Mouse (Mus musculus) G1E-ER4 (cell line): ENCODE data around the gene Cpa1. TPM values are rescaled to one million over a fixed set of nuclear protein-coding genes. Genes with fewer than 3 reads are reported as not detected.

Experiments
- GATA1 ChIP-seq: IDR thresholded peaks from one replicate; pipeline ENCODE4 v1.8.0; 2012; ENCODE audit warnings: low read length, inconsistent platforms
- polyA plus RNA-seq: library from polyadenylated mRNA; stranded (reverse); fragments of >175 nt; gene quantifications from 2 replicates; pipeline ENCODE4 v1.2.3, GENCODE M21; 2012

The Cpa1 gene
- polyA plus RNA-seq, 1 experiment = not detected

DNA sequence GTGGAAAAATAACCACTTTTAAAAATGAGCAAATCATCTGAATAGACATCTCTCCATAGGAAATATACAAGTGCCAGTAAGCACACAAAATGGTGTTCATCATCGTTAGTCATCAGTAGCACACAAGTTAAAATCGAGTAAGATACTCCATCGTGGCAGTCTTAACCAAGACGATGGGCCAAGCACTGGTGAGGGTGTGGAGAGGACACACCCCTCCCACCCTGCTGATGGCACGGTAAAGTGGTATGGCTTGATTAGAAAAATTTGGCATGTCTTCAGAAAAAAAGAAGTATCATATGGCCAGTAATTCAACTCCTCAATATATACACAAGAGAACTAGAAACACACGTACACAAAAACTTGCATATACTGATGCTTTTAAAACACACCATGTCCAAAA is 37.5 kb downstream of the Cpa1 start:
- no peak for TF ChIP-seq GATA1

DNA sequence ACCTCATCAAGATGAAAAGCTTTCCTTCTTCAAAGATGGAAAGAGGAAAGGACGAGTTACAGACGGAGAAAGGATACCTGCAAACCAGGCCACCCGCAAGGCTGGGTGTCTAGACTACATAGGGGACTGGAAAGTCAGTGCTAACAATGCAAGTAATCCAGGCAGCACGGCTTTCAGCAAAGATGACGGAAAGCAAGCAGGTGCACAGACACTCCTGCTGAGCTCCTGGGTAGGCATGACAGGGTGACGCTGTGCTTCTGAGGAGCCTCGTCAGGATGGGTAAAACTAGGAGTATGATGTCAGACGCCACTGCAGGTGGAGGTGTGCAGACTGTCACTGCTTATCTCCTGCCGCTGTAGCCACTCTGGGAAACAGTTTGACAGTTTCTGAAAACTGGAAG is 38.6 kb downstream of the Cpa1 start:
- TF ChIP-seq GATA1 = no peak

GRCm38 (mm10) chr6:30678482-30678881 is 39.5 kb downstream of the Cpa1 start:
- TF ChIP-seq GATA1 = no peak

- no peak for TF ChIP-seq GATA1
Measured at GRCm38 (mm10) chr6:30679567-30679966, 40.5 kb downstream of the Cpa1 start.

DNA sequence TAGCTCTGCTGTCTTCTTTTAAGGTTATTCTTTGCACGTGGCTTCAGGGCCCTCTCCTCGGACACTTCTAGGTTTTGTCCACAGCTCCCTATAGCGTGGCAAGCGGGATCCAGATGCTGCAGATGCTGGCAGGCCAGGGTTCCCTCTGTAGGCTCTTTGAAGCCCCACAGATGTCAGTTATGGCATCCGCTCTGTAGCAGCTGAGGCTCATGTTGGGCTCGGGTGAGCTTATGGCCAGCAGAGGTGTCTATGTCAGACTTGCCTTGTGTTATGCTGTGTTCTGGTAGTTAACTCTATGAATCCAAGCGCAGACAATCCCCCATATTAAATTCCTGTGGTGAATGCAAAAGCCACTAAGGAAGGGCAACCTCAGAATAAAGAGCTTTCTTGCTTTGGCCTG is 41.4 kb downstream of the Cpa1 start:
- TF ChIP-seq GATA1 = no peak

DNA sequence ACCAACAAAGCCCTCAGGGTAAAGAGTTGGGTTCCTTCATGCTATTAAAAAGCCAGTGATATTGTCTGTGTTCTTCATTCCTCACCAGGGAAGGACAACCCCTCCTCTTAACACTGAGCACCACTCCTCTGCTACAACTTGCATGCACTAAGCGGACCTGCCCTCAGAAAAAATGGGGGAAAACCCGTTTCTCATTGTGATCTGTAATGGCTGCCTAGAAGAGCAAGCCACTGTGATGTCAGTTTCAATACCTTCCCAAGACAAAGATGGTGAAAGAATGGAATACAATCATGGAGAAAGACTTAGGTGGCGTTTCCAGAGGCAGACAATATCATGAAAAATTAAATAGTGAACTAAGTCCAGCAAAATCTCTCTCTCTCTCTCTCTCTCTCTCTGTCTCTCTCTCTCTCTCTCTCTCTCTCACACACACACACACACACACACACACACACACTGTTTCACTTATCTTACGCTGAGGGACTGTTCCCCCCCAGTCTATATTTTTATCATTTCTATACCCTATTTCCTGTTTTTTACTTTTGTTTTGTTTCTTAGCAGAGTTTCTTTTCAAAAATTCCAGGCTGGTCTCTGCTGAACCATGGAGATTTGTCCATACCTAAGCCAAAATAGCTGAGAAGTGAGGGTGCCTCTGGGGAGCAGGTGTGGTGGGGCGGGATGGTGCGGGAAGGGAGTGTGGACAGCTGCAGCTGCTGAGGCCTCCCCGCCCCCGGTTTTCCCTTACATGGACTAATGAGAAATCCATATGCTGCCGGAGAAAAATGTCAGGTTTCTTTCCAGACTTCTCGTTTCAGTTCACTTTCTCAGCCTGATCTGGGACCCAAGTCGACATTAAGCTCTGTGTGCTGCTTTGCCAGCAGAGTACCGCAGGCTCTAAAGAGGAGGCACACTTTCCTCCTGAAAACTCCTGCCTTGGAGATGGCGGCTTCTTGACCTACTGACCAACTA is 43.2 kb downstream of the Cpa1 start:
- no peak for TF ChIP-seq GATA1

DNA sequence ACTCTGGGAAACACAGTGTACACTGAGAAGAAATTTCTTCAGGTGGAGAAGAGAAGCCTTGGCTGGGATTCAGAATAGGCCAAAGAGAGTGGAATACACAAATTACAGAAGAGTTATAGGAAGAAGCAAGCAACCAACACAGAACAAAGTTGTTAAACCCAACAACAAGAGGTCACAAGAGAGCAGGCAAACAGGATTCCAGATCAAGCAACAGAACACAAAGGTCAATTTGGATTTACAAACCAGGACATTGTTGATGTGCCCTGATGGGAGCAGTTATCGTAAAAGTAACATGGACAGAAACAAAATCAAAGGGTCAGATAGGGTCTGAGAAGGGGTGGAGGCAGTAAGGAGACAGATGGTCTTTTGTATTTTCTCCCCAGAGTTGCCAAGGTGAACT is 45.6 kb downstream of the Cpa1 start:
- no peak for TF ChIP-seq GATA1

DNA sequence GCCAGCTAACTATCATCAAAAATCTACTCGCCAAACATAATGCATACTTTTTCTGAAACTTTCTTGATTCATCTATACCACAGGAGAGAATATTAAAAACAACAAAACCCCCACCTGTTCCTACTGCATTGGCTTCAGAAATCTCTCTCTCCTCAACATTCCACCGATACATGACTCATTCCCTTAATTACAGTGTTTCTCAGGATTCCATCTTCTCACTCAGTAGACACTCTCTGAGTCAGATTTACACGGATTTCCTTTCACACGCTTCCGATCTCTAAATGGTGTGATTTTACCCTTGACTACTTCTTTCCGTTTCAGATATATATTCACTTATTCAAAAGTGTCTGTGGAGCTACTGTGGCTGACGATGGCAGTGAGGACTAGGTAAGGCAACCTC is 48.2 kb downstream of the Cpa1 start:
- no peak for TF ChIP-seq GATA1

DNA sequence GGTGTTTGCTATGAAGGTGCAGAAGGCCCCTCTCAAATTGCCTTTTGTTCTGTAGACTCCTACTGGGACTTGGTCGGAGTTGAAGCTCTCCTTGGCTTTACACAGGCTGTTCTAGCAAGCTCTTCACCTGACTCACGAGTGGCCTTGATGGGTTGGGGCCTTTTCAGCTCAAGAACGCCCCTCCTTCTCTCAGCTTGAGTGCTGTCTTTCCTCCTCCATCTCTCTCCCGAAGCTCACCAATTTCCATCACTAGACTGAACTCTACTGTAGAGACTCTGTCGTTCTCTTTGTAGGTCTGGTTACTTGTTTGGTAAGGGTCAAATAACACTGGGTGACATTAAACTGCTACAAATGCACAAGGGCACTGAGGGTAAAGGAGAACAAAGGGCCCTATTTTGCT is 53.8 kb downstream of the Cpa1 start:
- no peak for TF ChIP-seq GATA1

DNA sequence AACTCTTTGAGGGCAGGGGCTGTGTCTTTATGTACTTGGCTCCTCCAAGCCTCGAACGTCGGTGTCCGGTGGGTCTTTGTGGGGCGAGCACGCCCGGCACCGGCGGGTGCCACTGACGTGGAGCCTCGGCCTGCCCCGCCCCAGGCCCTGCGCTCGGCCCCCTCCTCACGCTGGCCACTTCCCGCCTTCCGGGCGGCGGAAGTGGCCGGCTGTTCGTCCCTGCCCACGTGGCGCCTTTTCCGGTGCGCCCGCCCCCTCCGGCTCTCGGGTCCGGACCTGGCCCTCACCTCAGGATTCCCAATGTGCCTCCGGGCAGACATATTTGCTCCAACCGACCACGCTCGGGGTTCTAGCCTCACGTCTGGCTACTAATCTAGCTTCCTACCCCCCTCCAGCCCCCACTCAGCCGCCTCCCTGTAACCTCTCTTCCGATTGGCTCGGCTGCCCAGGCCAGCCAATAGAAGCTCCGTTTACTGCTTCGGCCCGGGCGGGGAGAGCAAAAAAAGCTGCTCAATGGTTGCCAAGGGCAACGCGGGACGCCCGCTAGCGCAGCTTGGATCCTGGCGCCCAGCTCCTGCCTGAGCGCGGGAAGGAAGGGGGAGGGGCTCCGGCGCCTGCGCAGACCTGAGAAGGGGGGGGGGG is 54.5 kb downstream of the Cpa1 start, which contains the start of gene Cep41:
Cep41 (minus strand) TSS at position 400 of the 642 bp plus-strand sequence.
- TF ChIP-seq GATA1 = no peak

DNA sequence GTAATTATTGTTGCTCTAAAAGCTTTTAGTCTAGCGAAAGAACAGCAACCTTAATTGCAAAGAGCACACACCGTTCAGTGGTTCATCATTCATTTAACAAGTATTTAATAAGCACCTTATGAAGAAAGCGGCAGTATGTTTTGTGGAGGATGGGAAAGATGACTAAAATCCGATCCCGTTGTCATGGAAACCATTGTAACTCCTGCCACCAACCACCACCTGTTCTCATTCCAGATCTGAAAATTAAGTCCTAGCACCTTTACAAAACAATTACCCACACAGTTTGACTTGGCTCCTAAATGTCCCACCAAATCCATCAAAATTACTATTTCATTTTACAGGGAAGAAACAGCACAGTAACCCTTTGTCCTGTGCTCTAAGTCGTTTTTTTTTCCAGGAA is 55.2 kb downstream of the Cpa1 start:
- no peak for TF ChIP-seq GATA1

Other genes starting within 250 kb of the Cpa1 start
- gene Zc3hc1, start 248.2 kb upstream of the Cpa1 start, polyA plus RNA-seq = 48.9 and 88.1 TPM in 2 replicates
- 23.8 and 26.7 TPM in 2 replicates for gene Klhdc10, start 237.3 kb upstream of the Cpa1 start, polyA plus RNA-seq
- gene Tmem209, start 129.4 kb upstream of the Cpa1 start, polyA plus RNA-seq = 2.2 and 2.6 TPM in 2 replicates
- not detected in 2 replicates for gene Ssmem1, start 129.4 kb upstream of the Cpa1 start, polyA plus RNA-seq
- not detected in 2 replicates for gene Cpa2, start 97.6 kb upstream of the Cpa1 start, polyA plus RNA-seq
- gene Cpa4, start 70.8 kb upstream of the Cpa1 start, polyA plus RNA-seq = not detected in 2 replicates
- not detected in 2 replicates for gene Cpa5, start 28.2 kb upstream of the Cpa1 start, polyA plus RNA-seq
- gene Cep41, start 54.5 kb downstream of the Cpa1 start, polyA plus RNA-seq = 58.7 and 84.8 TPM in 2 replicates
- gene Mest, start 84.3 kb downstream of the Cpa1 start, polyA plus RNA-seq = 1.1 and 1.4 TPM in 2 replicates